Mouse (Mus musculus) embryonic facial prominence, embryonic 10.5 days (tissue): ENCODE measurements around the gene Olfr615. TPM values are rescaled to one million over a fixed set of nuclear protein-coding genes. Genes with fewer than 3 reads are reported as not detected.
"Not testable (repeated sequence)": the region's sequence is repeated elsewhere in the genome, so short reads cannot be mapped to it uniquely, and the experiment has no call there.

Experiments
- DNase-seq: peaks from one replicate; pipeline ENCODE4 v3.0.0-alpha.2; 2017; ENCODE audit warnings: low spot score
- H3K27ac ChIP-seq: fragments of 300-500 bp; sonication (generic); replicated peaks from 2 replicates; pipeline ENCODE4 v1.5.1; 2016; ENCODE audit warnings: mild to moderate bottlenecking
- H3K27me3 ChIP-seq: fragments of 300-500 bp; sonication (generic); replicated peaks from 2 replicates; pipeline ENCODE4 v1.6.1; 2016; ENCODE audit warnings: low read depth, mild to moderate bottlenecking; ENCODE audit not compliant: poor library complexity, severe bottlenecking
- H3K36me3 ChIP-seq: fragments of 300-500 bp; sonication (generic); replicated peaks from 2 replicates; pipeline ENCODE4 v1.6.1; 2016; ENCODE audit warnings: mild to moderate bottlenecking, moderate library complexity
- H3K4me1 ChIP-seq: fragments of 300-500 bp; sonication (generic); 2 replicates; pipeline ENCODE4 v1.6.1; 2016
- H3K4me3 ChIP-seq: fragments of 300-500 bp; sonication (generic); 2 replicates; pipeline ENCODE4 v1.5.1; 2016; ENCODE audit warnings: mild to moderate bottlenecking, moderate library complexity
- H3K9me3 ChIP-seq: fragments of 300-500 bp; sonication (generic); 2 replicates; pipeline ENCODE4 v1.6.1; 2016; ENCODE audit warnings: mild to moderate bottlenecking
- WGBS: fragments of 180-500 bp; shearing (Covaris S2); methylation state at CpG from one replicate; pipeline ENCODE4 v1.1.7; 2016; 5-methylcytosine and 5-hydroxymethylcytosine counted together
- polyA plus RNA-seq: library from polyadenylated mRNA; unstranded; fragments of >200 nt; fragmentation: Nextera tagmentation; extraction: Ambion mirVana; gene quantifications from 2 replicates; pipeline ENCODE4 v1.2.1, GENCODE M21; 2016

The Olfr615 gene
- polyA plus RNA-seq, result not detected in 2 replicates

DNA sequence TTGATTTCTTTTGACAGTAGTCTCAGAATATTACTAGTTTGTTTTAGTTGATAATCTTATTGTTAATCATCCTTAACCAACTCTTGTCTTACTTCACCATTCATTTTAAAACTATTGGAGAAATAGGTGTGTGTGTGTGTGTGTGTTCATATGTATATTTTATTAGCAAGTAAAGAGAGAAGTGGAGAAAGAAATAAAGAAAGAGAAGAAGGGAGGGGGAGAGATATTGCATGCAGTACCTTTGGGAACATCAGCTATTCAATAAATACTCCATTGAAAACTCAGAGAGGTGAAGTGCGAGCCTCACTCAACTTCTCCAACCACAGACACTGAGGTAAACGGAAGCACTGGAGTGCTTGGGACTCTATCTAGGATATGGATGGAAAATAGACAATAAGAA lies at the start of gene Olfr615:
Olfr615 (plus strand) TSS at position 301 of the 400 bp plus-strand sequence.
- Histone ChIP-seq H3K4me3 (no peak within 1 kb of the TSS), H3K36me3 (no peaks in the 10 kb centered on the region), H3K27ac (no peak within 1 kb of the TSS), H3K27me3 (no peaks in the 10 kb centered on the region), H3K4me1 (no peaks in the 10 kb centered on the region), H3K9me3 (no peaks in the 10 kb centered on the region)
- 85% methylated on average over 2 of the region's 2 CpGs for WGBS
- DNase-seq, result no peak

DNA sequence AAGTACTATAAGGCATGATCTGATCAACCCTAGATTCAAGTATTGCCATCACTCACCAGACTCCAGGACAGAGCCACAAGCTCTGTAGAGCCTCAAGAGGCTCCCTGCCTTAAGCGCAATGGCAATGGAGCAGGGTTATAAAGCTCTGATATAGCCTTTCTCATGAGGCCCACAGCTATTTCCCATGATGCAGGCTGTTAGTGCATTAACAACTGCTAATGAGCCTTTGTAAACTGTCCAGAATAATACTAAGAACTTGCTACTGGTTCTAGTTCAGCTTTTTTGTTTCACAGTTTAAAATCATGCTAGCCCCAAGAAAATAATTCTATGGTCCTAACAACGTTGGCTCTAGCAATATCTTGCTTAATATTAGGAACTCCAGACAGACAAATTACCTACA lies 43.9 kb upstream of the Olfr615 start, which contains the start of gene Olfr610:
Olfr610 (minus strand) TSS at position 101 of the 400 bp plus-strand sequence.
- Histone ChIP-seq H3K27me3 (no peaks in the 10 kb centered on the region), H3K4me3 (no peak within 1 kb of the TSS), H3K4me1 (no peaks in the 10 kb centered on the region), H3K9me3 (no peaks in the 10 kb centered on the region), H3K36me3 (no peaks in the 10 kb centered on the region), H3K27ac (no peak within 1 kb of the TSS)
- 91% methylated on average over 2 of the region's 2 CpGs for WGBS
- DNase-seq, result no peak

DNA sequence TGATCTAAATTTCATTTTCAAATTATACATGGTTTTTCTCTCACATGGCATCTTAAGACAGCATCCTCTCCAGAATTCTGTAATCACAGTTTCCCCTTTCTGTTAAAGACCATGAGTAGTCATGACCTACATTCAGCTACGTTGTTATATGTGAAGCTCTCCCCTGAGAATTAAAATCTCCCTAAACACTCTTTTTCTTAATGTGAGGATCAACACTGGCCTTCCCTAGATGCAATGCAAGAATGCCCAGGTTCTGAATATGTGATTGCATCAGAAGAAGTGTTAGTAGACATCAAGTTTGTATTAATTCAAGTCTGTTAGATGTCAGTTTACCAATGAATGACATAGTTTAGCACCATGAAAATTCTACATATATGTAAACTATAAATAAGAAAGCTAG lies 35.1 kb upstream of the Olfr615 start, which contains the start of gene Olfr611:
Olfr611 (minus strand) TSS at position 101 of the 400 bp plus-strand sequence.
- not testable (repeated sequence) for H3K27ac ChIP-seq, H3K4me3 ChIP-seq, H3K27me3 ChIP-seq, DNase-seq, H3K4me1 ChIP-seq, H3K36me3 ChIP-seq, H3K9me3 ChIP-seq
- 81% methylated on average over 1 of the region's 1 CpGs for WGBS

DNA sequence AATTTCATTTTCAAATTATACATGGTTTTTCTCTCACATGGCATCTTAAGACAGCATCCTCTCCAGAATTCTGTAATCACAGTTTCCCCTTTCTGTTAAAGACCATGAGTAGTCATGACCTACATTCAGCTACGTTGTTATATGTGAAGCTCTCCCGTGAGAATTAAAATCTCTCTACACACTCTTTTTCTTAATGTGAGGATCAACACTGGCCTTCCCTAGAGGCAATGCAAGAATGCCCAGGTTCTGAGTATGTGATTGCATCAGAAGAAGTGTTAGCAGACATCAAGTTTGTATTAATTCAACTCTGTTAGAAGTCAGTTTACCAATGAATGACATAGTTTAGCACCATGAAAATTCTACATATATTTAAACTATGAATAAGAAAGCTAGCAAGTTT lies 13.3 kb upstream of the Olfr615 start, which contains the start of gene Olfr612:
Olfr612 (minus strand) TSS at position 101 of the 400 bp plus-strand sequence.
- H3K9me3 ChIP-seq, H3K27me3 ChIP-seq, H3K4me3 ChIP-seq, H3K4me1 ChIP-seq, DNase-seq, H3K36me3 ChIP-seq, H3K27ac ChIP-seq: not testable (repeated sequence)
- WGBS, result 83% methylated on average over 2 of the region's 2 CpGs

DNA sequence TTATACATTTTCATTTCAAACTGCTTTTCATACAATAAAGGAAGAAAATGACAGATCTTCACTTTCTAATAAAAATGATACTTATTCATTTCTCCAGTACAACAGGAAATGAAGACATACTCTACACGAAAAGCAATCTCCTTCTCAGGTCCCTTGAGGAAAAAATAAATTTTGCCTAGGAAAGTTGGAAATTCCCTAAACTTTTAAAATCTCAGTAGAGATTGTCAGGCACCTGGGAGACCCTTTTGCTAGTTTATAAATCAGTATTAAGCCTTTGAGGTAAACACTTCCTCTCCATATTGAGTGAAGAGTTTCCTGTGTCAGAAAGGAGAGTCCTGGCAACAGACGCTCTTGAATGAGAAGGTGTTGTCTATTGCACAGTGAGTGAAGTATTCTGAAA lies 8.1 kb upstream of the Olfr615 start, which contains the start of gene Olfr613:
Olfr613 (plus strand) TSS at position 301 of the 400 bp plus-strand sequence.
- no peaks in the 10 kb centered on the region for H3K4me1 ChIP-seq
- WGBS, result 78% methylated on average over 2 of the region's 2 CpGs
- no peaks in the 10 kb centered on the region for H3K36me3 ChIP-seq
- no peak within 1 kb of the TSS for H3K4me3 ChIP-seq
- DNase-seq, result no peak
- no peaks in the 10 kb centered on the region for H3K9me3 ChIP-seq
- H3K27ac ChIP-seq, result no peak within 1 kb of the TSS
- H3K27me3 ChIP-seq, result no peaks in the 10 kb centered on the region

DNA sequence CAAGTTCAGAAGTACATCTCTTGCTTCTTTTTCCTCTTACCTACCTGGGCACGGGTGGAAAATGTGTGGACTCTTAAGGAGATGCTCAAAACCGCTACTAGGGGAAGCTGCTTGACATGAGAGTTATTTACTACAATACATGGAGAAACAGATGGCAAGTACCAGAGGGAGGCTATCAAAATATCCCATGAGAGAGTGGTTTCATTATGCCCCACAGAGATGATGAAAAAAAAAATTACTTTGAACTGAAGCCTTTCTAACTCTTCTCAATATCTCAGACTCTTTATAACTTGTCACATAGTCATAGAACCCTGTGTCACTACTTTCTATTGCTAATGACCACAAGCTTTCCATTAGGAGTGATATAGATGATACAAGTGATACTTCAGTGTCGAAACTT lies 13.2 kb downstream of the Olfr615 start, which contains the start of gene Olfr616:
Olfr616 (minus strand) TSS at position 101 of the 400 bp plus-strand sequence.
- H3K36me3 ChIP-seq, result no peaks in the 10 kb centered on the region
- H3K9me3 ChIP-seq, result no peaks in the 10 kb centered on the region
- WGBS, result 83% methylated on average over 3 of the region's 3 CpGs
- H3K4me3 ChIP-seq, result no peak within 1 kb of the TSS
- no peaks in the 10 kb centered on the region for H3K27me3 ChIP-seq
- H3K27ac ChIP-seq, result no peak within 1 kb of the TSS
- no peaks in the 10 kb centered on the region for H3K4me1 ChIP-seq
- no peak for DNase-seq

DNA sequence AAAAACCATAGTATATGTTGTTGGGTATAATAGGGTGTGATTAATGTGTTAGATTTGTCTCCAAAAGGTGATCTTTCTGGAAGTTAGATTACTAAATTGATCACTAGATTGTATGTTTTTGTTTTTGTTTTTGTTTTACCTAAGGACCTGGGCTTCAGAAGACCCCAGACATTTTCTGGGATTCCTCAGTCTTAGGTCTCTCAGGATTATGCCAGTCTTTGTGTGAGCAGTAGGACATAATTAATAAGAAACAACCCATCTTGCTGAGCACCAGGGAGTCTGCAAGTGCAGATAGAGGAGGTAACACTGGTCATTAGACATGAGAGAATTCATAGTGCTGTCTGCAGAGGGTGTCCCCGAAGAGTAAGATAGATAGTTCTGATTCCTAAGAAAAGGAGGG lies 16.9 kb downstream of the Olfr615 start, which contains the start of gene Olfr617:
Olfr617 (plus strand) TSS at position 301 of the 400 bp plus-strand sequence.
- Histone ChIP-seq H3K27ac (no peak within 1 kb of the TSS), H3K27me3 (no peaks in the 10 kb centered on the region), H3K9me3 (no peaks in the 10 kb centered on the region), H3K4me3 (no peak within 1 kb of the TSS), H3K4me1 (no peaks in the 10 kb centered on the region), H3K36me3 (no peaks in the 10 kb centered on the region)
- WGBS, result 85% methylated on average over 1 of the region's 1 CpGs
- no peak for DNase-seq

DNA sequence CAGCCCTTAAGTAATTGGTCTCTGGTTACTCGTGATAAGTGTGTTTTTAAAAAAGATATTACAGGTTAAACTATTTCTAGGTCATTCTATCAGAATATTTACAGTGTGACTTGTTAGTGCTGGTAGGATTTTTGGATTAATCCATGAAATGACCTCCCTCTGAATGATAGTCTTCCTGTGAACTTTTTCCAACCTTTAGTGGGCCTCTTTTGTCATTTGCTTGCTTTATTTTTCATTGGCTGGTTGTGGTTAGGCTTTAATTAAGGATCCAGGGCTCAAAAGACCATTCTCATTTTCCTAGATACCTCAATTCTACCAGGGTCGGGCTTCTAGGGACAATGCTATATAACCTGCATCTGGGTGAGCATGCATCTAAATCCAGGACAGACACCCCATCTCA lies 33.9 kb downstream of the Olfr615 start, which contains the start of gene Olfr618:
Olfr618 (plus strand) TSS at position 301 of the 400 bp plus-strand sequence.
- no peaks in the 10 kb centered on the region for H3K36me3 ChIP-seq
- no peak for DNase-seq
- WGBS, result 68% methylated on average over 2 of the region's 2 CpGs
- no peaks in the 10 kb centered on the region for H3K9me3 ChIP-seq
- no peaks in the 10 kb centered on the region for H3K4me1 ChIP-seq
- H3K27me3 ChIP-seq, result no peaks in the 10 kb centered on the region
- no peak within 1 kb of the TSS for H3K27ac ChIP-seq
- no peak within 1 kb of the TSS for H3K4me3 ChIP-seq

DNA sequence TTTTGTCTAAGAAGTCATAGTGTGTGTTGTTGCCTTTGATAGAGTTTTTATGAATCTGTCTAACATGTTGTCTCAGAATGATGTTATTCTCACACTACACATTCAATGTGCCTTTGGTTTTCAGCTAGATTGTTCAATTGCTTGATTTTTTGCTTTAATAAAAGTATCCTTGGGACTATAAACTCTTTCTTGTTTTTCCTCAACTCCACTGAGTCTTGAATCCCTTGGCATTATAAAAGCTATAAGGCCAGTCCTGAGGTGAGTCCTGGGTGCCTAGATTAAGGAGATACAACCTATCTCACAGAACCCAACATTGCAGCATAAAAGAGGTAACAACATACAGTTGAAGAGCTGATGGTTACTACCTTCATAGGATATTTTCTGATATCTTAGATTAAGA lies 44.4 kb downstream of the Olfr615 start, which contains the start of gene Olfr619:
Olfr619 (plus strand) TSS at position 301 of the 400 bp plus-strand sequence.
- Histone ChIP-seq H3K4me3 (no peak within 1 kb of the TSS), H3K27ac (no peak within 1 kb of the TSS), H3K9me3 (no peaks in the 10 kb centered on the region), H3K4me1 (no peaks in the 10 kb centered on the region), H3K36me3 (no peaks in the 10 kb centered on the region), H3K27me3 (no peaks in the 10 kb centered on the region)
- no peak for DNase-seq

DNA sequence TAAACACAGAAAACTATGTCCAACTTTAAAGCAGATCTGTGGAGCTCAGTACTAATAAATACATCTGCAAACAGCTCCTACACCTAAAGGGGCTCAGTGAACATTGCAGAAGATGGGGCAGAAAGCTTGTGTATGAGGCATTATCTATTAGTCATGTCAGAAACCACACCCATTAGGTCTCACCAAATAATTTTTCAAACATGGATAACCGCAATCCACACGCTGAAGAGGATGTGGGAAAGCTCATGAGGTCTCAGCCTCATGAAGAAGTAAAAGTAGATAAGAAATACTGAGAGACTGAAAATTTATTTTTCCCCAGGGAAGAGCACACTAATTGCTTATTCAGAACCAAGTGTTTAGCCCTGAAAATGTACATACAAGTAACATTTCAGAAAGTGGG lies 51.5 kb downstream of the Olfr615 start:
- no peak for DNase-seq
- H3K9me3 ChIP-seq, result no peaks in the 10 kb centered on the region

DNA sequence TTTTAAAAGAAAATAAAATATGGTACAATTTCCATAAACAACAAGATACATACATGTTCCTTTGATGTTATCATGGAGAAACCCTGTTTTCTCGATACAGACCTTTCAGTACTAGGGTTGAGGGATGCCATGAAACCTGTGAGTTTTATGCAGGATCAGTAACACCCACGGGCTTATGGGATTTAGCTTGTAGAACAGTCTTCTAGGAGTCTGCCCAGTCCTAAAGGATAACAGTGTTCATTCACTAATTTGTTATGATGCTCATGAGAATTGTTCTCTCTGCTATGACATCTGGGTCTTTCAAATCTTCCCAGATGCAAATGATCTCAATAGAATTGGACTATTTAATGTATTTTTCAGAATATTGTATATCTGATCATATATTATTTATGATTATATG lies 56.6 kb downstream of the Olfr615 start, which contains the start of gene Olfr620:
Olfr620 (minus strand) TSS at position 101 of the 400 bp plus-strand sequence.
- no peak for DNase-seq
- Histone ChIP-seq H3K4me1 (no peaks in the 10 kb centered on the region), H3K36me3 (no peaks in the 10 kb centered on the region), H3K4me3 (no peak within 1 kb of the TSS), H3K27ac (no peak within 1 kb of the TSS), H3K9me3 (no peaks in the 10 kb centered on the region), H3K27me3 (no peaks in the 10 kb centered on the region)
- WGBS, result 69% methylated on average over 2 of the region's 2 CpGs

More for the DNA sequence above, 51.5 kb downstream of the Olfr615 start:
- Histone ChIP-seq H3K27ac (no peak overlapping the region), H3K4me3 (no peak overlapping the region), H3K27me3 (no peaks in the 10 kb centered on the region), H3K36me3 (no peaks in the 10 kb centered on the region), H3K4me1 (no peaks in the 10 kb centered on the region)
- WGBS, result 85% methylated on average over 2 of the region's 2 CpGs
